Mouse (Mus musculus) naive thymus-derived CD4-positive, alpha-beta T cell, adult 2 months (primary cell): ENCODE results near the gene Adgrv1.
"Not testable (repeated sequence)": the region's sequence is repeated elsewhere in the genome, so short reads cannot be mapped to it uniquely, and the experiment has no call there.

Source experiments
- DNase-seq: peaks from one replicate; pipeline ENCODE4 v3.0.0-alpha.2; 2011; ENCODE audit warnings: low read depth

Gene Adgrv1

GRCm38 (mm10) chr13:81332018-81332417 lies 300.9 kb downstream of the Adgrv1 start:
- no peak for DNase-seq

- DNase-seq, result no peak
These were observed 303.2 kb downstream of the Adgrv1 start for GRCm38 (mm10) chr13:81329762-81330161.

GRCm38 (mm10) chr13:81328181-81328580 lies 304.8 kb downstream of the Adgrv1 start:
- no peak for DNase-seq

GRCm38 (mm10) chr13:81325606-81326215 lies 307.2 kb downstream of the Adgrv1 start:
- no peak for DNase-seq

- DNase-seq, result no peak
These were observed 309.2 kb downstream of the Adgrv1 start for GRCm38 (mm10) chr13:81323546-81324316.

- DNase-seq, result no peak
These were observed 316.4 kb downstream of the Adgrv1 start for GRCm38 (mm10) chr13:81316581-81316980.

- peak; percentile 2 for DNase-seq
These were observed 318.4 kb downstream of the Adgrv1 start for GRCm38 (mm10) chr13:81314306-81315120.

GRCm38 (mm10) chr13:81312148-81312547 lies 320.8 kb downstream of the Adgrv1 start:
- DNase-seq, result no peak

- DNase-seq, result no peak
These were observed 332.1 kb downstream of the Adgrv1 start for GRCm38 (mm10) chr13:81300851-81301250.

- no peak for DNase-seq
These were observed 338.8 kb downstream of the Adgrv1 start for GRCm38 (mm10) chr13:81294106-81294505.

- no peak for DNase-seq
These were observed 350.8 kb downstream of the Adgrv1 start for GRCm38 (mm10) chr13:81282193-81282592.

GRCm38 (mm10) chr13:81280650-81281229 lies 352.2 kb downstream of the Adgrv1 start:
- DNase-seq, result no peak

GRCm38 (mm10) chr13:81279351-81279736 lies 353.6 kb downstream of the Adgrv1 start:
- DNase-seq, result no peak

GRCm38 (mm10) chr13:81278669-81279350 lies 354.1 kb downstream of the Adgrv1 start:
- DNase-seq, result no peak

- no peak for DNase-seq
These were observed 359.1 kb downstream of the Adgrv1 start for GRCm38 (mm10) chr13:81273837-81274236.

GRCm38 (mm10) chr13:81270396-81270795 lies 362.6 kb downstream of the Adgrv1 start:
- no peak for DNase-seq

- no peak for DNase-seq
These were observed 363.9 kb downstream of the Adgrv1 start for GRCm38 (mm10) chr13:81269056-81269455.

- DNase-seq, result not testable (repeated sequence)
These were observed 365.5 kb downstream of the Adgrv1 start for GRCm38 (mm10) chr13:81267489-81267888.

GRCm38 (mm10) chr13:81264465-81264864 lies 368.5 kb downstream of the Adgrv1 start:
- no peak for DNase-seq

GRCm38 (mm10) chr13:81241181-81241580 lies 391.8 kb downstream of the Adgrv1 start:
- DNase-seq, result no peak

GRCm38 (mm10) chr13:81239836-81240235 lies 393.1 kb downstream of the Adgrv1 start:
- no peak for DNase-seq

GRCm38 (mm10) chr13:81239427-81239826 lies 393.5 kb downstream of the Adgrv1 start:
- no peak for DNase-seq
